Mouse (Mus musculus) left cerebral cortex, adult 18-20 months (tissue): ENCODE data around the gene Grasp. TPM values are rescaled to one million over a fixed set of nuclear protein-coding genes. Genes with fewer than 3 reads are reported as not detected.

ENCODE experiments used
- DNase-seq, 2 experiments: peaks; one replicate each; pipeline ENCODE4 v3.0.0; 2021 to 2022; ENCODE audit warnings: low spot score in 2 of 2, mixed read lengths in 1 of 2
- total RNA-seq, 2 experiments: library from RNA; stranded (reverse); gene quantifications; 2 replicates each; pipeline ENCODE4 v1.2.3; 2021

Gene Grasp
- total RNA-seq, 2 experiments from 2014 or later, result 77.7 to 111 TPM

DNA sequence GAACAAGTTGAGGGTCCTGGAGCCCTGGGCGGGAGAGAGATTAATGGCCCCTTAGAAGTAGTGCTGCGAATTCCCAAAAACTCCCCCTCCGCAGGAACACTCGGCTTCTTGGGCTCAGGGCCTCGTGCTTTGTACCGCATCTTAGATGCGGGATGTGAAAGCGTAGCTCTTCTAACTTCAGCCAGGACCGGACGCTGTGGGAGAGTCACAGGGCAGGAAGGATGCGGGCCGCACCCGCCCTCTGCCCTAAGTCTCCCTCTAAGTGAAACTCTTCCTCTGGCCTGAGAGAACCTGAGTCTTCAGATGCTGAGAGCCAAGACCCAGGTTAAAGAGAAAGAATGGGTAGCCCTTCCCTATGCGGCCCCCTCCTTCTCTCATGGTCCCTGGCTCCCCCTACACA lies 989 bp downstream of the Grasp start:
- DNase-seq, result no peak

- DNase-seq, result no peak
Measured at GRCm38 (mm10) chr15:101227971-101228370, 4.0 kb downstream of the Grasp start.

GRCm38 (mm10) chr15:101228866-101229590 lies 5.0 kb downstream of the Grasp start:
- DNase-seq, result no peak

DNA sequence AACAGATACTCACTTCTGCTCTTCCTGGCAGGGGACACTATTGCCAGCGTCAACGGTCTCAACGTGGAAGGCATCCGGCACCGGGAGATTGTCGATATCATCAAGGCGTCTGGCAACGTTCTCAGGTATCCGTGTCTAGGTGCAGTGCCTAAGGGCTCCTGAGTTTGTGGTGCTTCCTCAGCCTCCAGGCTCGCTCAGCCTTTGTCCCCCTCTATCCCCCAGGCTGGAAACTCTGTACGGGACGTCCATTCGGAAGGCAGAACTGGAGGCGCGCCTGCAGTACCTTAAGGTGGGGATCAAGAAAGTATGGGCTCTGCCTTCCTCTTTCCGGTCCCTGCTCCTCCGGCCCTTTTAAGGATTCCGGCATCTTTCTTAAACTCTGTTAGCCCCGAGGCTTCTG lies 6.5 kb downstream of the Grasp start:
- DNase-seq, result no peak

DNA sequence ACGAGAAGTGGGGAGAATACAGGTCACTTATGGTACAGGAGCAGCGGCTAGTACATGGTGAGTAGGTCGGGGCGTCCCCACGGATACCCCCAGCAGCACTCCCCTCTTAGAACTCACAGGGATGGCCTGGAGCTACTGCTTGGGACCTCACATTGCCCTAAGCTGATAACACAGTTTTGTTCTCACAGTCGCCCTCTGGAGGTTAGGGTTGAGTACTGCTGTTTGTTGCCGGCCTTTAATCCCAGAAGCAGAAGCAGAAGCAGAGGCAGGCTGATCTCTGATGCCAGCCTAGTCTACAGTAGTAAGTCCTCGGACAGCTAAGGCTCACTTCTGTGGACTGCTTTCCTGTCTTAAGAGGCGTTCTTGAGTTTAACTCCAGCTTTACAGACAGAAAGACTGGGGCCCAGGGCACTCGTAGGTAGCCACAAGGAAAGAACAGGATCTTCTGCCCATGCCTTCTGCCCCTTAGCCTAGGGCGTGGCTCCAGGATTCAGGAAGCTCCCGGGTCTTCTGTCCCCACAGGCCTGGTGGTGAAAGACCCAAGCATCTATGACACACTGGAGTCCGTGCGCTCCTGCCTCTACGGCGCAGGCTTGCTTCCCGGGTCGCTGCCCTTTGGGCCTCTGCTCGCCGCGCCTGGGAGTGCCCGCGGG lies 7.1 kb downstream of the Grasp start:
- DNase-seq, result no peak

GRCm38 (mm10) chr15:101231648-101232180 lies 7.7 kb downstream of the Grasp start:
- no peak for DNase-seq

- DNase-seq, result no peak
Measured at GRCm38 (mm10) chr15:101232607-101233006, 8.6 kb downstream of the Grasp start.

- no peak for DNase-seq
Measured at GRCm38 (mm10) chr15:101233183-101233582, 9.2 kb downstream of the Grasp start.

DNA sequence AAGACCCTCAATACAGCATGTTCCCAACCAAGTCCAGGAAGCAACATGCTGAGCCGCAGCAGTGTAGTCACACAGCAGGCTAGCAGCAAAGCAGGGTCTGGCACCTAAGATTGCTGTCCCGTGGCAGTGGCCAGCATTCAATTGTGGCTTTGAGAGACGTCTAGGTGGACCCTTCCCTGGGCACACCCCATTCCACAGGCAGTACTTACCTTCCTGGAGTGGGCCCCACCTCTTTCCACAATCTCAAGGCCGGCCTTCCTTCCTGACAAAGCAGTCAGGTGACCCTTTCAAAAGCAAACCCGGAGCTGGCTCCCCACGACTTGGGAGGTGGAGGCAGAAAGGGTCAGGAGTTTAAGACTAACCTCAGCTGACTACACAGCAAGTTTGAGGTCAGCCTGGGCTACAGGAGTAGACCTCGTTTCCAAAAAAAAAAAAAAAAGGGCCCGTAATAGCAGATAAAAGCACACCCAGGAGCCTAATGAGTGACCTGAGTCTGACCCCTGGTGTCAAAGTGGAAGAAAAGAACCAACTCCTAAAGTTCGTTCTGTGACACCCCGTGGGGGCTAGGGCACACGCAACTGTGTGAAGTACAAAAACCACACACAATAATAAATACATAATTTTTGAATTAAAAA lies 9.8 kb downstream of the Grasp start:
- no peak for DNase-seq

- DNase-seq, result no peak
Measured at GRCm38 (mm10) chr15:101234611-101235341, 10.8 kb downstream of the Grasp start.

DNA sequence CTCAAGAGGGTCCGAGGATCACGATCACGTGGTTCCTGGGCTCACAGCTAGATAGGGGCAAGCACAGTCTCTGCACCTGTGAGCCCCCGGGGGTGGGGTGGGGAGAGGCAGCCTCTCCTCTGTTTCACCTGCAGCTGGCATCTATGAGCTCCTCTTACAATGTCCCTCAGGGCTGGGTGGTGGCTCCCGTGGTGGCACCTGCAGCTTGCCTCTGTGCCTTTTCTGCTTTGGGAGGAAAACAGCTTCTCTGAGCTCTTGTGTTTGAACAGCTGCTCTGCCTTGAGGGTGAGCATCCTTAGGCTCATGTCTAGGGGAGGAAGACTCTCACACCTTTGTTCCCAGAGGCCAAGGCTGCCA lies 11.3 kb downstream of the Grasp start:
- DNase-seq, result no peak

DNA sequence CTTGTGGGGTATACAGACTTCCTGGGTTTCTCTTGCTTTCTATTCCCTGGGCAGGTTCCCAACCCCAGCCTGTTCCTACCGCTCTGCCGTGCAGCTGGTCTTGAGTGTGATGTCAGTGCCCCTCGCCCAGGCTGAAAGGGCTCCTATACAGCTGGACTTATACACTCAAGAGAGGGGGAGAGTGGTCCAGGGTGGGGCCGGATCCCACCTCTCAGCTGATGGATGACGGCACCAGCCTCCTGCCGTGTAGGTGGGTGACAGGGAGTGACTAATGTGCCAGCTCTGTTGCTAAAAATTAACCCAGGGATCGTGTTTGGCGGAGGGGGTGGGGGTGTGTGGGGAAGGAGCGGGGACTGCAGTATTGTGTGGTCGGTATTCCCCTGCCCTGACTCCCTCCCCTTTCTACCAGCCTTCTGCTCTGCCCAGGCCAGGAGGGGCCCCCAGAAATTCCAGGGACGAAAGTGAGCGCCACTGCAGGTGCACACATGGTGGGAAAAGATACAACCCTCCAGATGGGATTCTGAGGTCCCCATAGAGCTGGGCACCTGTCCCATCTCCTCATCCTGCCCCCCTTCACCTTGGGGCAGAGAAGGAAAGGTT lies 11.8 kb downstream of the Grasp start:
- DNase-seq, result peak; percentile 70 to 77

GRCm38 (mm10) chr15:101236878-101237277 lies 12.9 kb downstream of the Grasp start:
- DNase-seq, result peak in 1 of 2 experiments; percentile 62

DNA sequence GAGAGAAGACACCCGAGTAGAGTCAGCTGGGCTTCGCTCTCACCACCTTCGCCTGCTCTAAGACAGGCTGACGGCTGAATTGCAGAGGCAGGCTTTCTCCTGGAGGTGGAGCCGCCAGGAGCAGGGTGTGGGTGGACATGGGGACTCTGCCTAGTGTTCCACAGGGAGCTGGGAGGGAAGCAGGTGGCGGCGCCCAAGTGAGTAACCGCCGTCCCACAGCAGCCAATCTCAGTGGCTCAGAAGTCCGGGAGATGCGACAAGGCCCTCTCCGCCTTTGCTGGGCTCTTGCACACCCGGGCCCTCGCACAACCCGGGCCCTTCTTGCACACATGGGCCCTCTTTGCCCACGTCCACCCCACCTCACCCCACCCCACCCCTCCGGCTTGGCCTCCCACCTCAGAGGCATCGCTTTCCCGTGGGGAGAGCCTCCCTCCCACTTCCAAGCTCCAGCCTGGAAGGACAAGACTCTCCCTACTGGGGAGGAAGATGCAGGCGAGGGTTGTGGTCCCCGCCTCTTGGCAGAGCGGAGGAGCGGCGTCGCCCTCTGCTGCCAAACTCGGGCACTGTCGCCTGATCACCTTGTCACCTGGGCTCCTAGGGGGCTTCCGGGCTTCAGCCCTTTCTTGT lies 15.0 kb downstream of the Grasp start:
- peak; percentile 78 to 90 for DNase-seq

DNA sequence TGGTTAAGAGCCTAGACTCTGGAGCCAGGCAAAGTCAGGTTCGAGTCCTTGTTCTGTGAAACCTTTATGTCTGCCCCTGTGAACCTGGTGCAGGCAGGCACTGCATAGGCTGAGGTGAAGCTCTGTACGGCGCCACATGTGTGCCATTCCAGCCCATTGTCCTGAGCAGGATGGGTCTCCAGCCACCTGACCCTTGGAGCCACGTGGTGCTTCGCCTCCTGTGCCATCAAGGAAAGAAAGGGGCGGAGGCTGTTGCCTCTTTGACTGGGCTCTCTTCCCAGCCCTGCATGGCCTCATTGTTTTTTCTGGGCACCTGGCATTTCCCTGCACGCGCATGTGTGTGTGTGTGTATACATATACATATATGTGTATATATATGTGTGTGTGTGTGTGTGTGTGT lies 15.8 kb downstream of the Grasp start:
- DNase-seq, result no peak

DNA sequence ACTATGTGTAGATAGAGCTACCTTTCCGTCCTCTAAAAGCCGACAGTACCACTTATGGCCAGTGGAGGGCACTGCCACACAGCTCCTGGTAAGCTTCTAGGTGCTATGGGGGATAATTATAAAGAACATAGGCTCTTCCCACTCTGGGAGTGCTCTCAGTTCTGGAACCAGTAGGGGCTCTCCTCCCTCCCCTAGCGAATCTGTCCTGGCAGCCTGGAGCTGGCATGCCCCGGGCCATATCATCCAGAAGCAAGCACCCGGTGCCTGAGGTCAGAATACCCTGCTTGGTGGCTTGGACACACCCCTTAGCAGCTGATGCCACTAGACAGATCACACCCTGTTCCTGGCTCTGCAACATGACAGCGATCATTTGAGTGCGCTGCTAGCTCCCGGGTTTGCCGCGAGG lies 16.8 kb downstream of the Grasp start:
- DNase-seq, result peak; percentile 92 to 94

- no peak for DNase-seq
Measured at GRCm38 (mm10) chr15:101241236-101241635, 17.2 kb downstream of the Grasp start.

DNA sequence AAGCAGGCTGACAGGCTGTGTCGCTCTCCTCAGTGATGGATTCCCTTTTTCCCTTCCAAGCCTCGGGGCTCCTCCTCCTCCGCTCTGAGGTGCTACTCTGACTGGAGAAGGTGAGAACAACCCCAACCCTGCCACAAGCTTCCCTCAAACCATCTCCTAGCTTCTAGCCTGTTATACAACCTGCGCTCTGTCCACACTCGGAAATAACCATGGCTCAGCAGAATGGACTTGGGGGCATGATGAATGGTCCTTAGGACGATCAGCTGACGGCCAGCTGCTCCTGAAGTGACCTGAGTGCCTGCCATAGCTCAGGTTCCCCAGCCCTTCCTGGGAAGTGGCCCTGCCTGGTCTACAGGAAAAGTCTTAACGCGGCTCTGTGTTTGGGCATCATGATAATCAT lies 17.9 kb downstream of the Grasp start:
- no peak for DNase-seq

GRCm38 (mm10) chr15:101242645-101243044 lies 18.7 kb downstream of the Grasp start:
- DNase-seq, result no peak

GRCm38 (mm10) chr15:101244012-101244411 lies 20.0 kb downstream of the Grasp start:
- no peak for DNase-seq
